In genomic region chrX:141475110-141475509, GRCm38 (mm10) we compare ENCODE assay signal across 8 mouse cellular contexts. TPM values are rescaled to one million over a fixed set of nuclear protein-coding genes. Genes with fewer than 3 reads are reported as not detected.
DNase-seq lines count a peak whose midpoint lies in the region; ATAC-seq and TF ChIP-seq lines count a peak whose summit lies in the region.

TSS of gene Col4a5 (plus strand) at chrX:141475385.

- no peak for TF ChIP-seq CTCF in ES-Bruce4 (IDR thresholded peaks at IDR 0.05; ENCODE audit: low read depth, low read length)
- no peak for TF ChIP-seq CTCF in liver, embryonic 14.5 days (IDR thresholded peaks at IDR 0.05; ENCODE audit: low read depth)

- peak; percentile 45 for DNase-seq in brain, adult 2 months (ENCODE audit: low read depth, low spot score)
- peak; percentile 85 for DNase-seq in forebrain, embryonic 11.5 days (ENCODE audit: low spot score)
- DNase-seq in liver, embryonic 14.5 days (ENCODE audit: low read depth in 3 of 3, low spot score in 3 of 3) = peak in 2 of 3 experiments; percentile 3 to 4
- DNase-seq in neural tube, embryonic 10.5 days (ENCODE audit: extremely low spot score, low spot score) = peak; percentile 70
- DNase-seq in urinary bladder, adult 18-20 months (ENCODE audit: low spot score in 2 of 2) = peak; percentile 42 to 71

- no peaks in the 10 kb centered on the region for H3K9me3 ChIP-seq in ES-Bruce4 (replicated peaks; ENCODE audit: control insufficient read depth, insufficient read depth, low read length, poor library complexity, severe bottlenecking)
- H3K9me3 ChIP-seq in forebrain, embryonic 11.5 days (ENCODE audit: control insufficient read depth, low read length) = no peaks in the 10 kb centered on the region
- H3K9me3 ChIP-seq in heart, embryonic 14.5 days (ENCODE audit: control insufficient read depth, low read length) = no peaks in the 10 kb centered on the region
- H3K9me3 ChIP-seq in kidney, embryonic 16.5 days (ENCODE audit: low read length) = no peaks in the 10 kb centered on the region
- H3K9me3 ChIP-seq in liver, embryonic 14.5 days (ENCODE audit: control insufficient read depth, low read length) = no peaks in the 10 kb centered on the region

- peak within 1 kb of the TSS; percentile 58 for H3K9ac ChIP-seq in ES-Bruce4 (ENCODE audit: low read depth, poor library complexity, severe bottlenecking)
- peak within 1 kb of the TSS; percentile 53 for H3K9ac ChIP-seq in forebrain, embryonic 11.5 days (ENCODE audit: low read length)
- H3K9ac ChIP-seq in heart, embryonic 14.5 days (ENCODE audit: low read length) = peak within 1 kb of the TSS; percentile 81
- peak within 1 kb of the TSS; percentile 59 for H3K9ac ChIP-seq in kidney, embryonic 16.5 days (replicated peaks; ENCODE audit: low read length)
- no peak within 1 kb of the TSS for H3K9ac ChIP-seq in liver, embryonic 14.5 days (replicated peaks)

- no peaks in the 10 kb centered on the region for H3K27me3 ChIP-seq in ES-Bruce4 (ENCODE audit: control insufficient read depth, insufficient read depth, low read length, poor library complexity, severe bottlenecking)
- H3K27me3 ChIP-seq in forebrain, embryonic 11.5 days (ENCODE audit: control insufficient read depth, insufficient read depth, low read length) = peaks cover 12% of the 10 kb centered on the region
- H3K27me3 ChIP-seq in heart, embryonic 14.5 days (ENCODE audit: control insufficient read depth, insufficient read depth, low read length) = no peaks in the 10 kb centered on the region
- peaks cover 10% of the 10 kb centered on the region; the same call in 1 of the 2 replicates for H3K27me3 ChIP-seq in kidney, embryonic 16.5 days (ENCODE audit: insufficient read depth, low read length)
- H3K27me3 ChIP-seq in liver, embryonic 14.5 days (ENCODE audit: control insufficient read depth, insufficient read depth, low read length) = no peaks in the 10 kb centered on the region

- TF ChIP-seq EP300 in ES-Bruce4 (IDR thresholded peaks at IDR 0.05; ENCODE audit: insufficient read depth, low read depth, low read length) = no peak
- no peak for TF ChIP-seq EP300 in liver, embryonic 14.5 days (IDR thresholded peaks at IDR 0.05; ENCODE audit: low read depth)

- 18% methylated on average over 13 of the region's 13 CpGs for WGBS in forebrain, embryonic 11.5 days
- 20% methylated on average over 13 of the region's 13 CpGs for WGBS in heart, embryonic 14.5 days
- WGBS in kidney, embryonic 16.5 days = 29% methylated on average over 11 of the region's 13 CpGs
- WGBS in liver, embryonic 14.5 days (ENCODE audit: insufficient replicate concordance) = 5% methylated on average over 13 of the region's 13 CpGs

- TF ChIP-seq POLR2A in ES-Bruce4 (IDR thresholded peaks at IDR 0.05; ENCODE audit: insufficient read depth, low read length) = no peak

- H3K4me1 ChIP-seq in ES-Bruce4 (ENCODE audit: control insufficient read depth, insufficient read depth, low read length) = no peaks in the 10 kb centered on the region
- no peaks in the 10 kb centered on the region for H3K4me1 ChIP-seq in forebrain, embryonic 11.5 days (replicated peaks; ENCODE audit: control insufficient read depth, insufficient read depth, low read length)
- H3K4me1 ChIP-seq in heart, embryonic 14.5 days (ENCODE audit: control insufficient read depth in 2 of 2, insufficient read depth in 2 of 2, low read length in 2 of 2) = no peaks in the 10 kb centered on the region
- no peaks in the 10 kb centered on the region for H3K4me1 ChIP-seq in kidney, embryonic 16.5 days (ENCODE audit: insufficient read depth, low read length)
- no peaks in the 10 kb centered on the region for H3K4me1 ChIP-seq in liver, embryonic 14.5 days (replicated peaks; ENCODE audit: control insufficient read depth in 2 of 2, insufficient read depth in 2 of 2, low read length in 1 of 2)

- H3K27ac ChIP-seq in ES-Bruce4 (ENCODE audit: insufficient read depth, low read length) = no peak within 1 kb of the TSS
- H3K27ac ChIP-seq in forebrain, embryonic 11.5 days (ENCODE audit: low read depth, low read length) = no peak within 1 kb of the TSS
- H3K27ac ChIP-seq in heart, embryonic 14.5 days (replicated peaks in 1 of 2; ENCODE audit: control insufficient read depth in 1 of 2, insufficient read depth in 1 of 2, low read depth in 2 of 2, low read length in 2 of 2) = peak within 1 kb of the TSS; percentile 82 to 90
- peak within 1 kb of the TSS; percentile 83 for H3K27ac ChIP-seq in kidney, embryonic 16.5 days (ENCODE audit: low read length)
- H3K27ac ChIP-seq in liver, embryonic 14.5 days = no peak within 1 kb of the TSS

- H3K4me2 ChIP-seq in forebrain, embryonic 11.5 days (ENCODE audit: low read depth, low read length, severe bottlenecking) = peak within 1 kb of the TSS; percentile 51
- H3K4me2 ChIP-seq in heart, embryonic 14.5 days (ENCODE audit: low read length) = peak within 1 kb of the TSS; percentile 64
- H3K4me2 ChIP-seq in kidney, embryonic 16.5 days (replicated peaks; ENCODE audit: low read depth, low read length) = peak within 1 kb of the TSS; percentile 55
- peak within 1 kb of the TSS; percentile 45 for H3K4me2 ChIP-seq in liver, embryonic 14.5 days (ENCODE audit: low read depth)

- H3K4me3 ChIP-seq in ES-Bruce4 (ENCODE audit: low read depth, low read length) = peak within 1 kb of the TSS; percentile 71
- peak within 1 kb of the TSS; percentile 37 for H3K4me3 ChIP-seq in forebrain, embryonic 11.5 days (ENCODE audit: low read depth, low read length)
- H3K4me3 ChIP-seq in heart, embryonic 14.5 days (ENCODE audit: control insufficient read depth in 1 of 2, insufficient read depth in 1 of 2, low read depth in 1 of 2, low read length in 2 of 2) = peak within 1 kb of the TSS; percentile 55 to 75
- H3K4me3 ChIP-seq in kidney, embryonic 16.5 days (ENCODE audit: low read length) = peak within 1 kb of the TSS; percentile 57
- peak within 1 kb of the TSS; percentile 29 to 43 for H3K4me3 ChIP-seq in liver, embryonic 14.5 days (ENCODE audit: insufficient read depth in 1 of 2, low read depth in 2 of 2, low read length in 2 of 2)

- peak; percentile 91 for ATAC-seq in forebrain, embryonic 11.5 days (replicated peaks; ENCODE audit: low FRiP score)
- ATAC-seq in heart, embryonic 14.5 days (ENCODE audit: insufficient number of reproducible peaks, insufficient read depth, low FRiP score, low read depth) = peak; percentile 73; the same call in 1 of the 2 replicates
- peak; percentile 89 for ATAC-seq in kidney, embryonic 16.5 days (ENCODE audit: low FRiP score, low TSS enrichment)
- no peak for ATAC-seq in liver, embryonic 14.5 days (ENCODE audit: insufficient read depth)

- H3K36me3 ChIP-seq in ES-Bruce4 (ENCODE audit: control insufficient read depth, insufficient read depth, low read length, poor library complexity, severe bottlenecking) = no peaks in the 10 kb centered on the region
- H3K36me3 ChIP-seq in forebrain, embryonic 11.5 days (ENCODE audit: control insufficient read depth, insufficient read depth, low read length) = no peaks in the 10 kb centered on the region
- no peaks in the 10 kb centered on the region for H3K36me3 ChIP-seq in heart, embryonic 14.5 days (ENCODE audit: control insufficient read depth, insufficient read depth, low read length)
- no peaks in the 10 kb centered on the region for H3K36me3 ChIP-seq in kidney, embryonic 16.5 days (ENCODE audit: insufficient read depth, low read length)
- no peaks in the 10 kb centered on the region for H3K36me3 ChIP-seq in liver, embryonic 14.5 days (replicated peaks; ENCODE audit: control insufficient read depth, insufficient read depth, low read depth)

RNA-seq across cellular contexts. Expression of gene Col4a5, which starts in this region (rescaled TPM):
- polyA plus RNA-seq in ES-Bruce4 (2011; ENCODE audit: insufficient read depth, insufficient read length, low read depth, missing spikeins) = 2.9 and 3.1 TPM in 2 replicates
- 11.0 and 13.4 TPM in 2 replicates for polyA plus RNA-seq in forebrain, embryonic 11.5 days (2014; fragmentation: Nextera tagmentation; extraction: Ambion mirVana)
- 40.2 and 52.8 TPM in 2 replicates for polyA plus RNA-seq in heart, embryonic 14.5 days (2014; fragmentation: Nextera tagmentation; extraction: Ambion mirVana)
- polyA plus RNA-seq in kidney, embryonic 16.5 days (2015; fragmentation: Nextera tagmentation; extraction: Ambion mirVana) = 25.1 and 25.5 TPM in 2 replicates
- 0.48 and 0.57 TPM in 2 replicates for polyA plus RNA-seq in liver, embryonic 14.5 days (2012; rRNA removed)
- polyA plus RNA-seq in liver, embryonic 14.5 days (2014; fragmentation: Nextera tagmentation; extraction: Ambion mirVana) = 0.39 and 0.54 TPM in 2 replicates

Comparison
In these comparisons a context has a peak if more than half of its experiments do, and no peak if none do; other contexts are left out.
1. Peak in DNase-seq, H3K4me3 ChIP-seq and H3K4me2 ChIP-seq in liver, embryonic 14.5 days; RNA of the gene not detected or under 1 TPM.
2. H3K27ac ChIP-seq: peak in heart, embryonic 14.5 days (2 of 2) and kidney, embryonic 16.5 days (single experiment); none in ES-Bruce4 (single experiment), forebrain, embryonic 11.5 days (single experiment) and liver, embryonic 14.5 days (single experiment).
3. DNase-seq: peak in every context shown above with its lines; median percentile 85 in forebrain, embryonic 11.5 days; 70 in neural tube, embryonic 10.5 days; 56 in urinary bladder, adult 18-20 months; 45 in brain, adult 2 months; 4 in liver, embryonic 14.5 days.
4. Peak in every context shown above with its lines, with median percentiles within 50 percentile points of each other: H3K4me3 ChIP-seq and H3K4me2 ChIP-seq.